Mouse (Mus musculus): ENCODE data around the gene Mrps14.
A peak's percentile ranks its signal among the peaks of the same experiment; 100 is the strongest.

Gene Mrps14

GRCm38 (mm10) chr1:160194529-160195336 is at the start of gene Mrps14:
Mrps14 (plus strand) TSS chr1:160195215.
- DNase-seq, result peak; percentile 98

DNA sequence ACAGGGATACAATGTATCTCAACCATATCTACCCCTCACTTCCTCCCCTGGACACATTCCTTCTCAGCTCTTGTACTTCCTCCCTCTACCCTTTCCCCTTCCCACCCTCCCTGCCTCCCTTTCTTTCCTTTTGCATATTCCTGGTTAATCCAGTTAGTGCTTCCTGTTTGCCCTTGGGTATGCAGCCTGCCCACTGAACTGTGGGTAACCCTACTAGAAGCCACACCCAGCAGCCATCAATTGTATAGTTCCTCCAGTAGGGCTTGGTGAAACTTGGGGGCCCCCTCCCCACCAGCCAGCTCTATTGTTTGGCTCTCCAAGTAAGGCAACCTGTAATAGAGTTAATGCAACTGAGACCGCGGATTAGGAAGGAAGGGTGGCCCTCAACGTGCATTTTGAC is 49.4 kb upstream of the Mrps14 start:
- DNase-seq, result no peak

- DNase-seq, result no peak
These were observed 47.7 kb upstream of the Mrps14 start for GRCm38 (mm10) chr1:160147274-160147673.

GRCm38 (mm10) chr1:160149291-160149906 is 45.6 kb upstream of the Mrps14 start:
- DNase-seq, result peak; percentile 22

DNA sequence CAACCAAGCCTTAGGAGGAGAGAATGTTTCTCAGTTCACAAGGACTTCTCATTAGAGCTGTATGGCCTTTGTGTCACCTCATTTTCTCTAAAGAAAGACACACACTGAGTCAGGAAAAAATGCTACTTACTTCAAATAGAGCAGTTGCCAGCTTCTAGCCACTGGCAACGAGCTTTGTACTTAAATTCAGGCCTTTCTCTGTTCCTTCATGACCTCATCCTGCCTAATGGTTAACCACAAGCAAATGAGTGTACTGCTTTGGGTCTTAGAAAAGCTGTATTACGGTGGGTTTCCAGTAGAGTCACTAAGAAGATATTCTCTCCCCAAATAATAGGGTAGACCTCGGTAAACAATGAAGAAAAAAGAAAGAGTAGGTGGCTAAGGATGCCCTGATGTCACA is 44.3 kb upstream of the Mrps14 start:
- no peak for DNase-seq

- DNase-seq, result no peak
These were observed 41.5 kb upstream of the Mrps14 start, which contains the start of gene Tnn for GRCm38 (mm10) chr1:160153480-160153879. Tnn (minus strand) TSS chr1:160153580.

- no peak for DNase-seq
These were observed 36.8 kb upstream of the Mrps14 start for GRCm38 (mm10) chr1:160158190-160158589.

DNA sequence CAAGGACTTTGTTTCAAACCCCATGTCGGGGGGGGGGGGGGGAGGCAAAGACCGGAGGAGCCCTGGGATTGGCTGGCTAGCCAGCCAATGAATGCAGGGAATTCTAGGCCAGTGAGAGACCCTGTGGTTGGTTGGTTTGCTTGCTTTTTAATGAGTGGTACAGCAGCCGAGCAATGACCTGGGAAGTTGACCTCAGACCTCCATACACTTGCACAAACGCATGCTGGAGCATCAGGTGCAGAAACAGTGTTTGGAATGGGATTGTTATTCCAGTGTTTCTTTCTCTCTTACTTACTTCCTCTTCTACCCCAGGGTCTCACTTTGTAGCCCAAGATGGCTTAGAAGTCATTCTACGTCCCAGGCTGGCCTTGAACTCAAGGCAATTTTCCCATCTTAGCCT is 28.4 kb upstream of the Mrps14 start:
- DNase-seq, result no peak

GRCm38 (mm10) chr1:160176903-160177302 is 18.1 kb upstream of the Mrps14 start:
- no peak for DNase-seq

DNA sequence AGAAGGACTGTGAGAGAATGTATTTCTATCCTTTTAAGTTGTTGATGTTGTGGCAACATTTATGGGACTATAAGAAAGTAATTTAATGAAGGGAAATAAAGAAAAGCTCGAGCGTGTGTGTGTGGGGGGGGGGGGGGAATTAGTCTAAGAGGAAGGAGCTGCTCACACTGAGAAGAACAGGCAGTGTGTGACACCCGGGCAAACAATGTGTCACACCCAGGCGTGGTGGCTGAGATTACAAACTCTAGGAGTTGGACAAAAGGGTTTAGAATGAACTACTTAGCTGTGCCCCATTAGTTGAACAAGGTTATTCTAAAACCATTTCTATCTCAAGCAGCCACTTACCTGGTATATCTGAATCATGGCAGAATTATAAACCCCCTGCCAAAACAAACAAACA is 13.8 kb upstream of the Mrps14 start:
- no peak for DNase-seq

- peak; percentile 44 for DNase-seq
These were observed 10.5 kb upstream of the Mrps14 start for GRCm38 (mm10) chr1:160184506-160184905.

GRCm38 (mm10) chr1:160195337-160195663 is 285 bp downstream of the Mrps14 start:
- no peak for DNase-seq

DNA sequence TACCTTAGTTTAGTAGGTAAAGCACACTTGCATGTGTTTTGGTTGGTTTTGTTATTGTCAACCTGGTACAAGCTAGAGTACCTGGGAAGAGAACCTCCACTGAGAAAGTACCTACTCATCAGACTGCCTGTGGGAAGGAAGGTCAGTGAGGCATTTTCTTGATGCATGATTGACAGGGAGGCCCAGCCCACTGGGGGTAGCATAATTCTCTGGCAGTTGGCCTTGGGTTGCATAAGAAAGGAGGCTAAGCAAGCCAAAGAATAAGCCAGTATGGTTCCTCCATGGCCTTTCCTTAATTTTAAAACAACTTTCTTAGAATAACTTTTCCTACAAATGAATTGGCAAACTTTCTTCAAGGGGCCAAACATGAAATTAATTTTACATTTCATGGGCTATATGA is 10.5 kb downstream of the Mrps14 start:
- no peak for DNase-seq

DNA sequence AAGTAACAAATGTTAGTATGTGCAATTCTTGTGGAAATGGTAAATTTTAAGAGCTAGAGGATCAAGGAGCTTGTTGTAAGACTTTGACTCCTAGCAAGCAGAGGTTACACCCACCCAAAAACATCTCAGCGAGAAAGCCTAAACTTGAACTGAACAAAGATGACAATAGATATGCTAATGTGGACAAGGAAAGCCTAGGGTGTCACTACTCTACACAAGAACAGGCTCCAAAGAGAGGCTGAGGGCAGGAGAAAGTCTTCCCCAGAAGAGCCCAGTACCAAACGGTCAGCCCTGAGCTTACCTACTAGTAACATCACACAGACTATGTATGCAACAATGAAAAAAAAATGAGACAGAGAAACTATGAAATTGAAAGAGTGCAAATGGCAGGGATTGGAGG is 14.8 kb downstream of the Mrps14 start:
- DNase-seq, result no peak

GRCm38 (mm10) chr1:160210566-160210965 is 15.6 kb downstream of the Mrps14 start:
- DNase-seq, result no peak

- no peak for DNase-seq
These were observed 16.6 kb downstream of the Mrps14 start for GRCm38 (mm10) chr1:160211597-160212122.

DNA sequence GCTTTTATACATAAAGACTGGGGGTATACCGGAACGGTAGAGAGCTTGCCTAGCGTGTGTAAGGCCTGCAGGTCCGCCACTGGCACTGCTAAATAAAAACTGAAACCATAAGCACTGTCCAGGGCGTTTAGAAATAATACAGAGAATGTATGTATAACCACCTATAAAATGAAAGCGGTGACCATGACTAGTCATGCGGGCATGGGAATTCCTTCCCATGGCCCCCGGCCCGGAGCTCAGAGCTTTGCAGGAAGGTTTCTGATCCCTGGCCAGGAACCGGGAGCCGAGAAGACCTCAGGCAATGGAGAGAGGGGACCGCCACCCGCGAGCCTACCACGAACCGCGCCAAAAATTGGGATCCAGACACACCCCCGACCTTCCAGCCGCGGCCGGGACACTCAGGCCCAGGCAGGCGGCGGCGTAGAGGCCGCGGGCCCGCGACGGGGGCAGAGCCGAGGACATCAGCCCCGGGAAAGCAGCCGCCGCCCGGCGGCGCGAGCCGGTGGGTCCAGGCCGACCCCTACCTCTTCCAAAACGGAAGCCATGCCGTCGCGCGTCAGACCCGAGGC is 17.2 kb downstream of the Mrps14 start:
- DNase-seq, result peak; percentile 63

GRCm38 (mm10) chr1:160212703-160213669 is 18.0 kb downstream of the Mrps14 start, which contains the start of gene Cacybp:
Cacybp (minus strand) TSS chr1:160212875.
- DNase-seq, result peak; percentile 99

- no peak for DNase-seq
These were observed 19.2 kb downstream of the Mrps14 start for GRCm38 (mm10) chr1:160214171-160214570.

GRCm38 (mm10) chr1:160217898-160218297 is 22.9 kb downstream of the Mrps14 start:
- DNase-seq, result no peak

GRCm38 (mm10) chr1:160224093-160224492 is 29.1 kb downstream of the Mrps14 start:
- DNase-seq, result no peak

- no peak for DNase-seq
These were observed 32.2 kb downstream of the Mrps14 start for GRCm38 (mm10) chr1:160227196-160227595.

GRCm38 (mm10) chr1:160227850-160228249 is 32.8 kb downstream of the Mrps14 start:
- DNase-seq, result no peak
